Mouse (Mus musculus): ENCODE measurements around the gene Gm21119. TPM values are rescaled to one million over a fixed set of nuclear protein-coding genes. Genes with fewer than 3 reads are reported as not detected.
"Not testable (repeated sequence)": the region's sequence is repeated elsewhere in the genome, so short reads cannot be mapped to it uniquely, and the experiment has no call there.

Gene Gm21119
- polyA plus RNA-seq, 1 experiment from 2014 or later = 0.10 TPM

DNA sequence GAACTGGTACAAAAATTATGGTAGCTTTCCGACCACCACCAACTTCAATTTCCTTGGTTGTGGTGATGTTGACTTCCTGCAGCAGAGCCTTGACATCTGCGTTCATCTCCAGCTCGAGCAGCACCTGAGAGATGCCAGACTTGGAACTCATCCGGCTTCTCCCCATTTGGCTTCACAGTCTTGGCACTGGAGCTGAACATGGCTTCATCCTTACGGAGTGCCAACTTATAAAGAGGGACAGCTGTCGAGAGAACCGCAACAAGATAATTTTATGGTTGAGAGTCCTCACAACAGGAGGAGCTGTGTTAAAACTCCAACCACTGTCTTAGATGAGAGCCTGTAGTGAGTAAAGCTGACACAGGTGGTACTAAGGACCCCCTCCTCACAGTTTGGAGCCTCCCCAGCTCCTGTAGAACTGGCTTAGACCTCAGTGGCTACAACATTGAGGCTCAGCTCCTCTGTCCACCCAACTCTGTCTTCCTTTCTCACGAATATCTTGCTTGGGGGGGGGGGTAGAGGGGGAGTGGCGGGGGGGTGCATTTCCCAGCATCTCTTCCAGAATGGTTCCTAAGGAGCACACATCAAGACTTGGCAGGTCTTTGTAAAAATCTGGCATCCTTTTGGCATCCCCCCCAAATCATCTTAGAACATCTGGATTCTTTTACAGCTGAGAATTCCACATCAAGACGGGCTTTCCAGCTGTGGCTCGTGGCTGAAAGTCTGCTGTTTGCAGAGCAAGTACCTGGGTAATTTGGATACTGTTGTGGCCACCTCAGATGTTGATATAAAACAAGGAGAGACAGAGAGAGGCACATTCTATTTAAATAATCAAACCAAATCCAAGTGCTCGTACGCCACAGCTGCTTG is 17.6 kb upstream of the Gm21119 start:
- not testable (repeated sequence) for H3K27ac ChIP-seq; H3K9me3 ChIP-seq; H3K9ac ChIP-seq; H3K4me2 ChIP-seq (replicated peaks); H3K27me3 ChIP-seq (replicated peaks); H3K4me3 ChIP-seq; H3K4me1 ChIP-seq; H3K36me3 ChIP-seq
- WGBS = 79% methylated on average over 10 of the region's 13 CpGs
- ATAC-seq (ENCODE audit: low FRiP score, low read depth) = peak; percentile 77

DNA sequence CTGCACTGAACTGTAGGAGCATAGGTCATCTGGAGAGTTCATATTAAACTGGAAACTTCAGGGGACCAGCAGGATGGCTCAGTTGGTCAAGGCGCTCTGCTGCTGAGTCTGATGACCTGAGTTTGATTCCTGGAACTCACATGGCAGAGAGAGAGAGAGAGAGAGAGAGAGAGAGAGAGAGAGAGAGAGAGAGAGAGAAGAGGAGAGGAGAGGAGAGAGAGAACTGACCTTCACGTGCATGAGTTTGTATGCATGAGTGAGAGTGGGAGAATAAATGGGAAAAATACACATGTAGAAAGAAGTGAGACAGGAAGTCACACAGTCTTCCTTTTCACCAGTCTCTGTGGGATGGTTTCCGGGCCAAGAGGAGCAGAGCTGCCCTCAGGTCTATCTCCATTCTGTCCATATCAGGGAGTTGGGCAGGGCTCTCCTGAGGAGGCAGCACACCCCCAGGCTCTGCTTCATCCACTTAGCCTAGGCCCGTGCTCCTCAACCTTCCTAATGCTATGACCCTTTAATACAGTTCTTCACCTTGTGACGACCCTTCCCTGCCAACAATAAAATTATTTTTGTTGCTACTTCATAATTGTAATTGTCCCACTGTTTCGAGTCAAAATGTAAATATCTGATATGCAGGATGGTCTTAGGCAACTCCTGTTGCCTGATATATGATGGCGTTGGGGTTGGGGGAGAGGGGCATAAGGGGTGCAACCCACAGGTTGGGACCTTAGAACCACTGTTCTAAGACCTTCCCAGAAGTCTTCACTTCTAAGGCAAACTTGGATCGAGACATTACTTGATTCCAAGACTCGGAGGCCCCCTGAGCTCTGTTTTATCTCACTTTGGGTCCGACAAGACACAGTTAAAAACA is 16.2 kb upstream of the Gm21119 start:
- not testable (repeated sequence) for H3K27me3 ChIP-seq (replicated peaks); H3K4me1 ChIP-seq; H3K4me2 ChIP-seq (replicated peaks); H3K9ac ChIP-seq; H3K9me3 ChIP-seq; H3K4me3 ChIP-seq; H3K36me3 ChIP-seq; H3K27ac ChIP-seq
- 81% methylated on average over 9 of the region's 10 CpGs for WGBS
- peak; percentile 84 for ATAC-seq (ENCODE audit: low FRiP score, low read depth)

DNA sequence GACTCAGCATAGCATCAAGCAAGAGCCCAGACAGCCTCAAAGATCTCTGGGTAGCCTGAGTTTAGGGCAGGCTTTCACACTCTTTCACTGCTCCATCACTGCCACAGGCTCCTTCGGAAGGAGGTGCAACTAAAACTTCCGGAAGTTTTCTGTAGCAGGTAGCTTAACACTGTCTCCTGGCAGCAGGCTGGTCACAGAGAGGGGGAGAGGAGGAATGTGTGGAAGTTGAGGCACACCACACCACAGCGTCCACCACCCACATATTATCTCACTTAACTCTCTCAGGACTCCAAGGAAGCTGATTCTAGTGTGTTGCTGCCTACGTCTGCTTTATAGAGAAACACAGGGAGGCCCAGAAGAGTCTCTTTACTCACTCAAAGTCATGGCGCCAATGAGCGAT is 15.4 kb upstream of the Gm21119 start:
- not testable (repeated sequence) for H3K36me3 ChIP-seq; ATAC-seq (ENCODE audit: low FRiP score, low read depth); H3K27me3 ChIP-seq (replicated peaks); H3K9me3 ChIP-seq; H3K4me1 ChIP-seq; H3K27ac ChIP-seq; H3K4me2 ChIP-seq (replicated peaks); H3K9ac ChIP-seq; H3K4me3 ChIP-seq
- 85% methylated on average over 4 of the region's 6 CpGs for WGBS

DNA sequence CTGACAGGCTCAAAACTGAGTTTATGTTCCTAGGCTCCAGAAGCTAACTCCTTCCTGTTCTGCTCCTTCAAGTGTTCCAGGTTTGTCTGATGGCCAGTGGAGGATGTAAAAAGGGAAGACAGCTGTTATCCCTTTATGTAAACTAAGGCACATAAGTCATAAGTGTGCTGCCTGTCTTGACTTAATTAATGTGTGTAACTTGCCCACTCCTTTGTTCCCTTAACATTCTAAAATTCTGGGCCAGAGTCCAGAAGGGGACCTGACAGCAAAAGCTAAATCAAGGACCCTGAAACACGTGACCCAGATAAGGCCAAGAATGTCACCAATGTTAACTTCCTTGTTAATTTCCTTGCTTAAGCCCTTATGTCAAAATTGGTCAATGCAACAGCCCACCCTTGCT is 3.9 kb upstream of the Gm21119 start:
- not testable (repeated sequence) for H3K4me2 ChIP-seq (replicated peaks); H3K9me3 ChIP-seq; H3K4me1 ChIP-seq; H3K36me3 ChIP-seq; H3K9ac ChIP-seq; H3K4me3 ChIP-seq; H3K27me3 ChIP-seq (replicated peaks); ATAC-seq (ENCODE audit: low FRiP score, low read depth); H3K27ac ChIP-seq
- WGBS = 64% methylated on average over 1 of the region's 1 CpGs

DNA sequence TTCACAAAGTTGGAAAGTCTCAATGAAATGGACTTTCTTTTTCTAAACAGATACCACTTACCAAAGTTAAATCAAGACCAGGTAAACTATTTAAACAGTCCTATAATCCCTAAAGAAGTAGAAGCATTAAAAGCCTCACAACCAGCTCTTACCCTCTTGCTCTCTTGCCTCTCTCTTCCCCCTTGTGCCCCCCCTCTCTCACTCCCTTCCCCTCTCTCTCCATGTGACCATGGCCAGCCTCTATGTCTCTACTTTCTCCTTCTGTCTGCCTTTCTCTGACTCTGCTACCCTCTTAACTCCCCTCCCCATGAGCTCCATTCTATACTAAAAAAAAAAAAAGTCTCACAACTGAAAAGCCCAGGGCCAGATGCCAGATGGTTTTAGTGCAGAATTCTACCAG is 2.0 kb upstream of the Gm21119 start:
- ATAC-seq (ENCODE audit: low FRiP score, low read depth); H3K4me2 ChIP-seq (replicated peaks); H3K4me3 ChIP-seq; H3K27me3 ChIP-seq (replicated peaks); H3K36me3 ChIP-seq; H3K9ac ChIP-seq; H3K9me3 ChIP-seq; H3K4me1 ChIP-seq; H3K27ac ChIP-seq: not testable (repeated sequence)

DNA sequence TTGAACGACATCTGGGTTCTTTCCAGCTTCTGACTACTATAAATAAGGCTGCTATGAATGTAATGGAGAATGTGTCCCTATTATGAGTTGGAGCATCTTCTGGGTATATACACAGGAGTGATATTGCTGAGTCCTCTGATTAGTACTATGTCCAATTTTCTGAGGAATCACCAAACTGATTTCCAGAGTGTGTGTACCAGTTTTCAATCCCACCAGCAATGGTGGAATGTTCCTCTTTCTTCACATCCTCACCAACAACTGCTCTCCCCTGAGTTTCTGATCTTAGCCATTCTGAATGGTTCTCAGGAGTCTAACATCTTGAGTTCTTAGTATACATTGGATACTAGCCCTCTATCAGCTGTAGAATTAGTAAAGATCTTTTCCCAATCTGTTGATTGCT is 16.0 kb downstream of the Gm21119 start:
- not testable (repeated sequence) for H3K9me3 ChIP-seq; H3K4me2 ChIP-seq (replicated peaks); H3K27me3 ChIP-seq (replicated peaks); H3K4me3 ChIP-seq; H3K4me1 ChIP-seq; ATAC-seq (ENCODE audit: low FRiP score, low read depth); H3K9ac ChIP-seq; H3K36me3 ChIP-seq; H3K27ac ChIP-seq
- WGBS = 64% methylated on average over 1 of the region's 1 CpGs

DNA sequence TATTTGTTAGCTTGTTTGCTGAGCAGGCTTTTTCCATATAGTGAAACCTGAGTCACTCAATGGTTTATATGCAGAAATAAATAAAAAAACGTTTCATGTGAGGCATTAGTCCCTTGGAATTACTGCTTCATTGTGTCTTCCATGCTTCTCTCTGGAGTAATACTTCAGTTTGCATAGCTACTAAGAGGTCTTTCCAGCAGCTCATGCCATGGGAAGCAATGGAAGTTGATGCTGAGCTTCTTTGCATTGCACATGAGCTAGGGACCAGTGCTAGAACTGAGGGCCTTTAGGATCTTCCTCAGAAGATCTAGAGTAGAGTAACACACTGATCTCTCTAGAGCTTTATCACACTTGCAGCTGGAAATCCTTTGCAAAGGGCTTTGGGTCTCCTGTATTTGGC is 23.2 kb downstream of the Gm21119 start:
- H3K4me2 ChIP-seq (replicated peaks); ATAC-seq (ENCODE audit: low FRiP score, low read depth); H3K27ac ChIP-seq; H3K4me1 ChIP-seq; H3K9me3 ChIP-seq; H3K4me3 ChIP-seq; H3K36me3 ChIP-seq; H3K27me3 ChIP-seq (replicated peaks); H3K9ac ChIP-seq: not testable (repeated sequence)
- WGBS = 62% methylated on average over 1 of the region's 1 CpGs

DNA sequence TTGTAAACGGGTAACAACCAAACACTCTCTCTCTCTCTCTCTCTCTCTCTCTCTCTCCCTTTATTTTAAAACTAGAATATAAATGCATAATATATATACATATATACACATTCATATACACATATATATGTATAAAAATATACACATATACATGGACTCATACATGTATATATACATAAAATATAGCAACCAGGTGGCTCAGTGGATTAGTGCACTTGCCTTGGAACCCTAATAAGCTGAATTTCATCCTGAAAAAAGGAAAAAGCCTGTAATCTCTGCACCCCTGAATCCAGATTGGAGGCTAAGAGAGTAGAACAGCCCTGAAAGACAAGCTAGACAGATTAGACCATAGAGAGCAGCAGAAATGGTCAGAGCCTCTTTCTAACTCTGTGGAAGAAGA is 28.8 kb downstream of the Gm21119 start:
- not testable (repeated sequence) for H3K9me3 ChIP-seq; H3K9ac ChIP-seq; H3K27ac ChIP-seq; H3K4me3 ChIP-seq; ATAC-seq (ENCODE audit: low FRiP score, low read depth); H3K4me1 ChIP-seq; H3K36me3 ChIP-seq; H3K4me2 ChIP-seq (replicated peaks); H3K27me3 ChIP-seq (replicated peaks)
- WGBS = no CpG with 5 or more reads among the region's 1 CpGs

DNA sequence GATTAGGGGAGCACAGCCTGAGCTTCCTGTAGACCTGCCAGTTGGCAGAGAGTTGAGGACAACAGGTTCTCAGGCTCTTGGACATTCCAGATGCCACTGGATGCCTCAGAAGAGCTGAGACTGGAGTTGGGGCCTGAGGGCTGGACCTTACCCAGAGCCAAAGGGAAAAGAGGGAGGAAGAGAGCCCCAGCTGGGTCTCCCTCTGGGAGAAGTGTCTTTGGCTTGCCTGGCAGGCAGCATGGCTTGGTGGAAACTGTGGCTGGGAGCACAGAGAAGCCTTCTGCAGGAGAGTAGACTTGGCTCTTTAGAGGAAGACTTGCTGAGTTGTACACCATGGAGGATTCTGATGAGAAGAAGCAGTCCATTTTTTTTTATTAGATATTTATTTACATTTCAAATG is 38.3 kb downstream of the Gm21119 start:
- not testable (repeated sequence) for H3K9ac ChIP-seq; H3K4me3 ChIP-seq; H3K27me3 ChIP-seq (replicated peaks); H3K4me2 ChIP-seq (replicated peaks); H3K4me1 ChIP-seq; H3K9me3 ChIP-seq; H3K36me3 ChIP-seq; H3K27ac ChIP-seq; ATAC-seq (ENCODE audit: low FRiP score, low read depth)

DNA sequence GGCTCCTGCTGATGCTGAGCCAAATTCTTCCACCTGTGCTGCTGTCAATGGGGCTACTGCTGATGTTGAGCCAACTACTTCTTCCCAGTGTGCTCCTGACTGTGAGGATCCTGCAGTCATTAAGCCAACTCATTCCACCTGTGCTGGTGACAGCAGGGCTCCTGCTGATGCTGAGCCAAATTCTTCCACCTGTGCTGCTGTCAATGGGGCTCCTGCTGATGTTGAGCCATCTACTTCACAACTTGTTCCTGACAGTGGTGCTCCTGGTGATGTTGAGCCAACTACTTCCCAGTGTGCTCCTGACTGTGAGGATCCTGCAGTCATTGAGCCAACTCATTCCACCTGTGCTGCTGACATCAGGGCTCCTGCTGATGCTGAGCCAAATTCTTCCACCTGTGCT is 63.7 kb downstream of the Gm21119 start:
- not testable (repeated sequence) for H3K4me1 ChIP-seq

More for the DNA sequence above, 63.7 kb downstream of the Gm21119 start:
- H3K36me3 ChIP-seq; H3K27me3 ChIP-seq (replicated peaks); H3K9ac ChIP-seq; H3K9me3 ChIP-seq; ATAC-seq (ENCODE audit: low FRiP score, low read depth); H3K27ac ChIP-seq; H3K4me3 ChIP-seq; H3K4me2 ChIP-seq (replicated peaks): not testable (repeated sequence)

All from neural tube, embryonic 12.5 days (tissue).